Mouse (Mus musculus) bone marrow macrophage, adult 2 months (primary cell): ENCODE measurements at regions not wholly inside any gene's neighbourhood (a gene's known extent, or its start where the extent isn't known, plus 50 kb on each side); places are given as distances from the start of the nearest gene placed in this dataset.

Experiments used
- CTCF ChIP-seq: IDR thresholded peaks from 2 replicates; pipeline ENCODE4 v1.5.1; 2012; ENCODE audit warnings: low read depth, mild to moderate bottlenecking, low read length, moderate library complexity
- POLR2A ChIP-seq: IDR thresholded peaks from 2 replicates; pipeline ENCODE4 v1.6.1; 2012; ENCODE audit warnings: mild to moderate bottlenecking, low read depth, low read length, borderline replicate concordance

- TF ChIP-seq POLR2A (no peak), CTCF (no peak)
These were observed 445.1 kb upstream of the Smim15 start for GRCm38 (mm10) chr13:107599094-107599644.
